Mouse (Mus musculus): ENCODE results near the gene Nhsl1. TPM values are rescaled to one million over a fixed set of nuclear protein-coding genes. Genes with fewer than 3 reads are reported as not detected.

Gene Nhsl1
- total and polyA plus RNA-seq, 3 experiments: not detected

DNA sequence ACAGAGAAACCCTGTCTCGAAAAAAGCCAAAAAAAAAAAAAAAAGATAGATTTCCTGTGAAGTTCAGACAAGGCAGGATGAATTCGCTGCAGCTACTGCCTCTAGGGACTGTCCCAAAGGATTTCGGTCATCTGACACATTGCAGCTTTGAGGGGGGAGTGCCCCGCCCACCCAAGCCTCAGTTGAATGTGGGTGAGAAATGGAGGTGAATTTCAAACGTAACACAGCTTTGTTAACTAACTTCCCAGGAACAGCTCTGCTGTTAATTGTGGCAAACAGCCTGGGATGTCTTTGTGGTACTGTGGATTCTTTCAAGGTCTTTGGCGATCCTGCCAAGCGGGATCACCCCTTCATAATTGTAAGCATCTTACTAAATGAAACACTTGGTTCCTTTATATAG lies 67.4 kb downstream of the Nhsl1 start:
- DNase-seq (ENCODE audit: low read depth, low spot score): no peak
- no peaks in the 10 kb centered on the region for H3K4me1 ChIP-seq (ENCODE audit: control insufficient read depth in 1 of 2, insufficient read depth in 2 of 2, low read length in 2 of 2)
- no peaks in the 10 kb centered on the region for H3K36me3 ChIP-seq (ENCODE audit: control insufficient read depth in 1 of 2, insufficient read depth in 2 of 2, low read length in 2 of 2)
- no peaks in the 10 kb centered on the region for H3K27me3 ChIP-seq (ENCODE audit: control insufficient read depth in 1 of 2, insufficient read depth in 2 of 2, low read length in 2 of 2)
- TF ChIP-seq HCFC1 (IDR thresholded peaks at IDR 0.05; ENCODE audit: low read depth, low read length): no peak
- TF ChIP-seq TCF12 (IDR thresholded peaks at IDR 0.05; ENCODE audit: low read depth, low read length): no peak
- TF ChIP-seq MAFK (IDR thresholded peaks at IDR 0.05; ENCODE audit: borderline replicate concordance, low read depth, low read length): no peak
- no peak for TF ChIP-seq E2F4 (IDR thresholded peaks at IDR 0.05; ENCODE audit: borderline replicate concordance, low read depth, low read length)
- TF ChIP-seq ETS1 (IDR thresholded peaks at IDR 0.05; ENCODE audit: low read depth, low read length): no peak
- no peak for TF ChIP-seq USF2 (IDR thresholded peaks at IDR 0.05; ENCODE audit: borderline replicate concordance in 1 of 2, insufficient read depth in 1 of 2, low read depth in 1 of 2, low read length in 2 of 2)
- TF ChIP-seq MYB (IDR thresholded peaks at IDR 0.05; ENCODE audit: low read depth, low read length): no peak
- no peak for TF ChIP-seq TBP (IDR thresholded peaks at IDR 0.05; ENCODE audit: low read depth, low read length)
- no peak for TF ChIP-seq POLR2A (IDR thresholded peaks at IDR 0.05; ENCODE audit: control insufficient read depth in 1 of 2, insufficient read depth in 1 of 2, low read depth in 1 of 2, low read length in 2 of 2, poor library complexity in 1 of 2)
- no peak for TF ChIP-seq TAL1 (IDR thresholded peaks at IDR 0.05; ENCODE audit: low read length)
- no peak for TF ChIP-seq MXI1 (IDR thresholded peaks at IDR 0.05; ENCODE audit: low read depth, low read length)
- no peak overlapping the region for H3K4me3 ChIP-seq (ENCODE audit: control insufficient read depth in 1 of 2, insufficient read depth in 1 of 2, low read depth in 2 of 2, low read length in 2 of 2)
- no peak overlapping the region for H3K27ac ChIP-seq (ENCODE audit: control insufficient read depth, low read depth, low read length)
- H3K79me2 ChIP-seq (ENCODE audit: control insufficient read depth, insufficient read depth, low read length, poor library complexity): no peaks in the 10 kb centered on the region
- no peak overlapping the region for H3K9ac ChIP-seq (ENCODE audit: control insufficient read depth, low read depth, low read length, poor library complexity, severe bottlenecking)
- H3K9me3 ChIP-seq (replicated peaks; ENCODE audit: insufficient read depth, low read length): no peaks in the 10 kb centered on the region

DNA sequence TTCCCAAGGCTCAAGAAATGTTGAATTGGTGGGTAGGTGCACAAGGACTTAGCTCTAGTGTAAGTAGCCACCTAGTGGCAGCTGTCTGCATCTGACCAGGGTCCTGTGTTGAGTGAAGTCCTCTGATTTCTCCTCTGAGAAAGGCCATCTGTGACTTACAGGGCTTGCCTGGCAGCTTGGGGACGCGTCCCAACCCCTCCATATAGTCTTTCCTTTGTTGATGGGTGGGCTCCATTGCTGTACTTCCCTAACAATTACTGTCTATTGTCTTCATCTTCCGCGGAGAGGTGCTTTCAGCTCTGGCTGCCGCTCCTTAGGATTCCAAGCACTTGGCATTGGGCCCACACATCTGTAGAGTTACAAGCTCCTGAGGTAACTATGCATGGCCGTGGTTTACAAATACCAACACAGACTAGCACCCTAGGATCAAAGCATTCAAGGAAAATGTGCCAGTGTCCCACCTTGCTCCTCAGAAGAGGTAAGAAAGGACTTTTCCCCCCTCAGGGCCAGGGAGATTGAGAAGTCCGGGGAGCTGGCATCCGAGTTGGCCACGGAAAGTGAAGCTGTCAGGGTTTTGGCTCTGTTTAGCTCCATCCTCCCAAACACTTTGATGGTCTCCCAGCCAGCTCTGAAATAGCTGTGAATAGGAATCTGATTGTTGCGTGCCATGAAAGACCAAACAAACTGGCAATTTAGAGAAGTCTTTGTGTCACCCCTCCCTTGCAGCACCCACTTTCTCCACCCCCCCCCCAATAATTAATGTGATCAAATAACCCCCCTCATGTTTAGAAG lies 70.2 kb downstream of the Nhsl1 start:
- H3K36me3 ChIP-seq (ENCODE audit: control insufficient read depth in 1 of 2, insufficient read depth in 2 of 2, low read length in 2 of 2): no peaks in the 10 kb centered on the region
- peak; percentile 14 for DNase-seq (ENCODE audit: low read depth, low spot score)
- TF ChIP-seq SMC3 (IDR thresholded peaks at IDR 0.05; ENCODE audit: low read depth, low read length) (peak; percentile 25; the same call in 1 of the 2 replicates), CTCF (IDR thresholded peaks at IDR 0.05 in 2 of 3, conservative IDR thresholded peaks at IDR 0.05 in 1 of 3; ENCODE audit: control insufficient read depth in 1 of 3, insufficient read depth in 1 of 3, low read depth in 2 of 3, low read length in 3 of 3, poor library complexity in 1 of 3, severe bottlenecking in 1 of 3) (peak in 1 of 3 experiments; percentile 32; a peak in 2 of 6 replicates), MAFK (IDR thresholded peaks at IDR 0.05; ENCODE audit: borderline replicate concordance, low read depth, low read length) (no peak), POLR2AphosphoS5 (IDR thresholded peaks at IDR 0.05; ENCODE audit: borderline replicate concordance, low read depth, low read length) (no peak)
- H3K27ac ChIP-seq (ENCODE audit: control insufficient read depth, low read depth, low read length): no peak overlapping the region
- no peaks in the 10 kb centered on the region for H3K79me2 ChIP-seq (ENCODE audit: control insufficient read depth, insufficient read depth, low read length, poor library complexity)
- H3K9ac ChIP-seq (ENCODE audit: control insufficient read depth, low read depth, low read length, poor library complexity, severe bottlenecking): no peak overlapping the region
- H3K4me3 ChIP-seq (ENCODE audit: control insufficient read depth in 1 of 2, insufficient read depth in 1 of 2, low read depth in 2 of 2, low read length in 2 of 2): no peak overlapping the region
- no peaks in the 10 kb centered on the region for H3K9me3 ChIP-seq (replicated peaks; ENCODE audit: insufficient read depth, low read length)
- H3K27me3 ChIP-seq (ENCODE audit: control insufficient read depth in 1 of 2, insufficient read depth in 2 of 2, low read length in 2 of 2): no peaks in the 10 kb centered on the region
- no peaks in the 10 kb centered on the region for H3K4me1 ChIP-seq (ENCODE audit: control insufficient read depth in 1 of 2, insufficient read depth in 2 of 2, low read length in 2 of 2)

Measured in MEL (cell line).